Mouse (Mus musculus): Measurements from ENCODE around the gene Ermard. TPM values are rescaled to one million over a fixed set of nuclear protein-coding genes. Genes with fewer than 3 reads are reported as not detected.
"Not testable (repeated sequence)": the region's sequence is repeated elsewhere in the genome, so short reads cannot be mapped to it uniquely, and the experiment has no call there.

Ermard gene
- polyA plus RNA-seq, 1 experiment from 2014 or later = 79.6 TPM

DNA sequence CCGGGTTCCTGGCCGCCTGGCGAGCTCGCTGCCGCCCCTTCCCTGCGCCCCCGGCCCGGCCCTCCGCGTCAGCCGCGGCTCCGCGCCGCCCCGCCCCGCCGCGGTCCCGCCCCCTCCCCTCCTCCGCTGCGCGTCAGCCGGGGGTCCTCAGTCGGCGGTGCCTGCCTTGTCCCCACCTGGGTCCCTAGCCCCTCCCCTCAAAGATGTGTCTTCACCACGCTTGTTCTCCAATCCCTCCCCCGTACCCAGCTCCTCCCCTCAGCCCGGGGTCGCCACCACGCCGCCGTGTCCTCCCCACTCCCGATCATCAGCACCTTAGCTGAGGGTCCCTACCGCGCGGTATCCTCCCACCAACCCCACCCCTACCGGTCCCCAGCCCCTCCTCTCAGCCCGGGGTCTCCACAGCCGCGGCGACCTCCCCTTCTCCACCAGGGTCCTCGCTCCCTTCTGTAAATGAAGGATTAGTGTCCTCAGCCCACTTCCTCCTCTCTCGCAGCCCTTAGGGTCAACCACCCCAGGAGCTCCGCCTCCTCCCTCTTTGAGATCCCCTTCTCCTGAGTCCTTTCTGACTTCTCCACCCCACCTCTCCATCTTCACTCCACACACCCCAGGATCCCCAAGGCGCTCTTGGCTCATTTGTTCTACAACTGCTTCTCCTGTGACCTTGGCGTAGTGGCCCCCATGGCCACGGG, 16.4 kb upstream of the Ermard start:
- not testable (repeated sequence) for H3K27ac ChIP-seq (ENCODE audit: low read length); H3K4me3 ChIP-seq (ENCODE audit: low read length); H3K9ac ChIP-seq (replicated peaks; ENCODE audit: low read length); H3K36me3 ChIP-seq (ENCODE audit: insufficient read depth, low read length); H3K9me3 ChIP-seq (ENCODE audit: low read length); H3K4me1 ChIP-seq (ENCODE audit: insufficient read depth, low read length); H3K4me2 ChIP-seq (replicated peaks; ENCODE audit: low read depth, low read length); H3K27me3 ChIP-seq (ENCODE audit: insufficient read depth, low read length)
- ATAC-seq (ENCODE audit: low FRiP score, low TSS enrichment) = peak; percentile 89
- WGBS = no CpG with 5 or more reads among the region's 48 CpGs

DNA sequence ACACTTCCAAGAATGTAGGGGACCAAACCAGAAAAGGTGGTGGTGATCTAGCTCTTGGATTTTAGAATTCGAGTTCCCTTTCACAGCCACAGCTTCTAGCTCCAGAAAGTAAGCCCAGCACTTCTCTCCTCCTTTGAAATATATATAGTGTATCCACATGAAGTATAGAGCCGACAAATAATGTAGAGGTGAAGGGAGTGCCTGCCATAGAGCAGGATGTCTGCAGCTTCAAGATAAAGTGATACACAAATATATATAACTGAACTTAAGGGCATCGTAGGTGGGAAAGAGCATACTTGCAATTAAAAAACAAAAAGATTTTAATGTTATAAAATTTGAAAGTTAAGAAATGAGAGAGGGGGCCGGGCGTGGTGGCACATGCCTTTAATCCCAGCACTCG, 15.5 kb upstream of the Ermard start:
- not testable (repeated sequence) for H3K27me3 ChIP-seq (ENCODE audit: insufficient read depth, low read length); H3K4me2 ChIP-seq (replicated peaks; ENCODE audit: low read depth, low read length); H3K9me3 ChIP-seq (ENCODE audit: low read length); H3K4me3 ChIP-seq (ENCODE audit: low read length); H3K36me3 ChIP-seq (ENCODE audit: insufficient read depth, low read length); H3K9ac ChIP-seq (replicated peaks; ENCODE audit: low read length); H3K27ac ChIP-seq (ENCODE audit: low read length); ATAC-seq (ENCODE audit: low FRiP score, low TSS enrichment); H3K4me1 ChIP-seq (ENCODE audit: insufficient read depth, low read length)
- WGBS = no CpG with 5 or more reads among the region's 6 CpGs

DNA sequence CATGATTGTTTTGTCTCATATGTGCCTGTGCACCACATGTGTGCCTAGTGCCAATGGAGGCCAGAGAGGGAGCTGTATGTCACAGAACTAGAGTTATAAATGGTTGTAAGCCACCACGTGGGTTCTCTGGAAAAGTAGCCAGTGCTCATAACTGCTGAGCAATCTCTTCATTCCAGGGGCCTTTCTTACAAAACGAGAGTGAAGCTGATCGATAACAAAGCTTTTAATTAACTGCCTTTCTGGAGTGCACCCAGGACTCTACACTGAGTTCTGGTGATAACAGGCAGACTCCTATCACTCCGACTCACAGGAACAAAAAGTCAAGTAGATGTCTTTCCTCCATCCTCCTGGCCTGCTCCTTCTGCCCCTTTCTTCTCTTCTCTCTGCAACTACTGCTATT, 9.6 kb upstream of the Ermard start:
- H3K4me2 ChIP-seq (replicated peaks; ENCODE audit: low read depth, low read length); H3K27ac ChIP-seq (ENCODE audit: low read length); H3K27me3 ChIP-seq (ENCODE audit: insufficient read depth, low read length); H3K36me3 ChIP-seq (ENCODE audit: insufficient read depth, low read length); H3K4me1 ChIP-seq (ENCODE audit: insufficient read depth, low read length); H3K9me3 ChIP-seq (ENCODE audit: low read length); H3K9ac ChIP-seq (replicated peaks; ENCODE audit: low read length); H3K4me3 ChIP-seq (ENCODE audit: low read length); ATAC-seq (ENCODE audit: low FRiP score, low TSS enrichment): not testable (repeated sequence)
- WGBS = no CpG with 5 or more reads among the region's 4 CpGs

DNA sequence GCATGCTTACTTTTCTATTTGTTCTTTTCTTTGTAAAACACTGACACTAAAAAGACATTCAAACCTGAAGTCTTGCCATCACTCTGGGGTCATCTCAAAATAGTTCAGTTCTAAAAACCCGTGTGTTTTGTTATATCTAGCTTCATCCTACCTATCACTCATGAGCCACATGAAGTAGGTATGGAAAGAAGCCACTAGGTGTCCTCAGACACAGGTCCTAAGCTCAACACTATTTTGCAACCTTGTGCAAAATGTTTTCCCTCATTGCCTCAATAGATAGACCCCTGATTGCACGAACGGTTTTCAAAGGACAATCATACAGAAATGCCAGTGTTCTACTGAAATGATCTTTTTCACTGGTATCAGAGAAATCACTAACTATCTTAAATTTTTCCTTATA, 553 bp upstream of the Ermard start:
- not testable (repeated sequence) for H3K4me1 ChIP-seq (ENCODE audit: insufficient read depth, low read length); H3K9ac ChIP-seq (replicated peaks; ENCODE audit: low read length); H3K4me2 ChIP-seq (replicated peaks; ENCODE audit: low read depth, low read length); H3K9me3 ChIP-seq (ENCODE audit: low read length); H3K27me3 ChIP-seq (ENCODE audit: insufficient read depth, low read length); H3K27ac ChIP-seq (ENCODE audit: low read length); H3K36me3 ChIP-seq (ENCODE audit: insufficient read depth, low read length); H3K4me3 ChIP-seq (ENCODE audit: low read length); ATAC-seq (ENCODE audit: low FRiP score, low TSS enrichment)
- no CpG with 5 or more reads among the region's 3 CpGs for WGBS

DNA sequence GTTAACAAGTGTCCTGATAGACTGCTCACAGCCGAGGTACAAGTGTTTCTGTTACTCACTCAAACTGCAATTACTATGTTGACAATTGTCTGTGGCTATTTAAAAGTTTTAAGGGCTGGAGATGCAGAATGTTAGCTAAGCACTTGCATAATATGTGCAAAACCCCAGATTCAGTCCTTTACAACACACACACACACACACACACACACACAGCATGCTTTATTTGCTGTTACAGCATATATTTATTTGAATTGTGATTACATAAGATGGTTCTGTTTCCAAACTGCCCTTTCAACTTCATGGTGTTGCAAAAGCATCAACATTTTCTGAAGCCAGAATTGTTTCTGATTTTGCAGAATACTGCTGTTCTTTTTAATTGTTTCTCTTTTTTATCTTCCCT, 9.3 kb downstream of the Ermard start:
- H3K36me3 ChIP-seq (ENCODE audit: insufficient read depth, low read length); H3K9ac ChIP-seq (replicated peaks; ENCODE audit: low read length); H3K27me3 ChIP-seq (ENCODE audit: insufficient read depth, low read length); H3K9me3 ChIP-seq (ENCODE audit: low read length); H3K4me2 ChIP-seq (replicated peaks; ENCODE audit: low read depth, low read length); H3K4me1 ChIP-seq (ENCODE audit: insufficient read depth, low read length); ATAC-seq (ENCODE audit: low FRiP score, low TSS enrichment); H3K27ac ChIP-seq (ENCODE audit: low read length); H3K4me3 ChIP-seq (ENCODE audit: low read length): not testable (repeated sequence)
- WGBS = no CpG with 5 or more reads among the region's 1 CpGs

DNA sequence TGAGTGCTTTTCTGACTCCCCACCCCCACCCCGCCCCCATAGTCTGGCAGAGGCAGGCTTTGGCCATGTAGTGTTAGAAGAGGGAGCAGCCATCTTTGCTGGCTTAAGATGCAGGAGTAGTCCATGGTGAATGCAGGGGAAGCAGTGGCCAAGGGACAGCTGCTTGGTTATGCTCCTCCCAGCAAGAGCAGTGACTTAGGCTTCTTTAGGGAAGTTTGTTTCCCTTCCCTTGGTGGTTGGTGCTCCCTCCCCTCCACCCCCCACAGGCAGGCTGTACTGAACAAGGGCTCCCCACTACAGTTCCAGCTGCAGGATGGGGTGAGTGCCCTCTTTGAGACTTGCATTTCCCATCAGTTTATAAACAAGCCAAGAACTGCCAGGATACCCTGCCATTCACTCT, 11.8 kb downstream of the Ermard start:
- not testable (repeated sequence) for H3K27me3 ChIP-seq (ENCODE audit: insufficient read depth, low read length); H3K9ac ChIP-seq (replicated peaks; ENCODE audit: low read length); H3K27ac ChIP-seq (ENCODE audit: low read length); H3K36me3 ChIP-seq (ENCODE audit: insufficient read depth, low read length); H3K9me3 ChIP-seq (ENCODE audit: low read length); H3K4me2 ChIP-seq (replicated peaks; ENCODE audit: low read depth, low read length); ATAC-seq (ENCODE audit: low FRiP score, low TSS enrichment); H3K4me1 ChIP-seq (ENCODE audit: insufficient read depth, low read length); H3K4me3 ChIP-seq (ENCODE audit: low read length)
- 89% methylated on average over 1 of the region's 1 CpGs for WGBS

DNA sequence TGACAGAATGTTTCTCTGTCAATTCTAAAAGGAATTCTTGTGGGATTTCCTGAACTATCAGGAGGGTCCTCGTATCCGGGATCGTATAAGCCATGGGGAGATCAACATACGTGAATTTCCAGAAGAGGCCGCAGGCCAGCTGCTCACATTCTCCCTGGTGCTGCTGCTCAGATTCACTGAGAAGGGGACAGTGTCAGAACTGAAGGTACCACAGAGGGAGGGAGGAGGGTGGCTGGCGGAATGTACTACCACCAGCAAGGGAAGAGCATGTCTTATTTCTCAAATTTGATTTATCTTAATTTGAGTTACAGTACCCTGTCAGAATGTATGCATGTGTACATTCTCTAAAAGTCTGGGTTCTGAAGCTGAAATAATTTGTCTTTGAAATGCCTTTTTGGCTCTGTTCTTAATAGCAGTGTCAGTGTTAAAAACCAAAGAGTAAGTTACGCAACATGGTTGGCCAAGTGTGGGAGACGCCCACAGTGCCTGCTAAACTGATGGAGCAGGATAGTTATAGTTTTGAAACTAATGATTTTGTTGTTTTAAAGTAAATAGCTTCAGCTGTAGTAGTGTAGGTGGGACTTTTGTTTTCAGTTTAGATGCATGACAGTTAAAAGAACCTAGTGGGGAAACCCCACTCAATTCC, 12.3 kb downstream of the Ermard start:
- H3K4me2 ChIP-seq (replicated peaks; ENCODE audit: low read depth, low read length); H3K36me3 ChIP-seq (ENCODE audit: insufficient read depth, low read length); H3K4me1 ChIP-seq (ENCODE audit: insufficient read depth, low read length); H3K27ac ChIP-seq (ENCODE audit: low read length); H3K27me3 ChIP-seq (ENCODE audit: insufficient read depth, low read length); H3K9ac ChIP-seq (replicated peaks; ENCODE audit: low read length); H3K9me3 ChIP-seq (ENCODE audit: low read length); H3K4me3 ChIP-seq (ENCODE audit: low read length); ATAC-seq (ENCODE audit: low FRiP score, low TSS enrichment): not testable (repeated sequence)
- 96% methylated on average over 5 of the region's 8 CpGs for WGBS

DNA sequence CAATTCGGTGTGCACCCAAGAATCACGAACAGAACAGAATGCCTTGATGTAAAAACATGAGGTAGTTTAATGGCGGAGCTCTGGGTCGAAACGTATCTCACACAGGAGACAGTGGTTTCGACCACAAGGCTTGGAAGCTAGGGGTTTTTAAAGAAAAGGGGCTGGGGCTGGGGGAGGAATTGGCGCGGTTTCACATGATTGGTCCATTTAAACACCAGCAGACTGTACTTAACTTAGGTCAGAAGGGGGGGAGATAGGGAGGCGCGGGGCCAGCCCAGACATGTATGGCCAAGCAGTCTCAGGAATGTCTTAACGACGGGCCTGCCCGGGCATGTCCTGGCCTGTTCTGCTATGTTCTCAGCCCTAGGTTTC, 12.8 kb downstream of the Ermard start:
- not testable (repeated sequence) for H3K27ac ChIP-seq (ENCODE audit: low read length); H3K9me3 ChIP-seq (ENCODE audit: low read length); H3K4me3 ChIP-seq (ENCODE audit: low read length); ATAC-seq (ENCODE audit: low FRiP score, low TSS enrichment); H3K27me3 ChIP-seq (ENCODE audit: insufficient read depth, low read length); H3K4me1 ChIP-seq (ENCODE audit: insufficient read depth, low read length); H3K36me3 ChIP-seq (ENCODE audit: insufficient read depth, low read length); H3K9ac ChIP-seq (replicated peaks; ENCODE audit: low read length); H3K4me2 ChIP-seq (replicated peaks; ENCODE audit: low read depth, low read length)
- WGBS = 87% methylated on average over 10 of the region's 13 CpGs

DNA sequence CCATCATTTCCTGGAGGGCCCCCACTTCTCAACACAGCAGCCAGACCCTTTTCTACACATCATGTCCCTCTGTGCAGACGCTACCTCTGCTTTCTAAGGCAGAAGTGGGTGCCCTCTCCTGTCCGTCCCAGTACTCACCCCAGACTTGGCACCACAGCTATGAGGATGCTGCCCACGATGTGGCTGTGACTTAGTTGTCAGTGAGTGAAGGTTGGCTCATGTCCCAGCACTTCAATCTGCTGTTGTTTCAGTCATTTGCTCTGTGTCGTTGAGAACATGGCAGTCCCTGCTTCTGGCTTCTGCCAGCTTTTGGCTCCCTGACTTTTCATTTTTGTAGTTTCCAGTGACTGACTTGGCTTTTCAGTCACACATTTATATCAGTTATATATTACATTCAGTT, 14.9 kb downstream of the Ermard start:
- peaks cover 24% of the 10 kb centered on the region; the same call in 1 of the 2 replicates for H3K36me3 ChIP-seq (ENCODE audit: insufficient read depth, low read length)

DNA sequence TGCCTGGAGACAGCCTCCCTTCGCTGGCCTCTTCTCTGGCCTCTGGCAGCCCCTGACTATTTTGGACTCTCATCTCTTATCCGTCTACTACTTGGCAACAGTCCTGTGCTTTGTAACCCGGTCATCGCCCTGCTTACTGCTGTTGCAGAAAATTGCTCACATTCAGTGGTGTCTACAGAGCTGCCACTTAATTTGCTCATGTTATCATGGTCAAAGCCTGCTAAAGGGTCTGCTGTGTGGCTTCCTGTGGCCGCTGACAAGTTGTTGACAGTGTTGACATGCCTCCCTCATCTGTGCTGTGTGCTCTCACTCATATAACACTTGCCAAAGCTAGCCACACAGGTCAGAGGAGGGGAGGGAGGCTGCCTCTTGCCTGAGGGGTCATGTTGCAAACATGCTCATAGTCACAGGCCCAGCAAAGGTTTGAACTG, 17.2 kb downstream of the Ermard start:
- WGBS = 82% methylated on average over 5 of the region's 5 CpGs
- no peak for ATAC-seq (ENCODE audit: low FRiP score, low TSS enrichment)

More for the DNA sequence above, 14.9 kb downstream of the Ermard start:
- H3K4me1 ChIP-seq (ENCODE audit: insufficient read depth, low read length) = no peaks in the 10 kb centered on the region
- H3K9ac ChIP-seq (replicated peaks; ENCODE audit: low read length) = no peak overlapping the region
- H3K4me3 ChIP-seq (ENCODE audit: low read length) = no peak overlapping the region
- H3K4me2 ChIP-seq (replicated peaks; ENCODE audit: low read depth, low read length) = no peak overlapping the region
- no peak overlapping the region for H3K27ac ChIP-seq (ENCODE audit: low read length)
- WGBS = 85% methylated on average over 4 of the region's 4 CpGs
- H3K9me3 ChIP-seq (ENCODE audit: low read length) = no peaks in the 10 kb centered on the region
- no peaks in the 10 kb centered on the region for H3K27me3 ChIP-seq (ENCODE audit: insufficient read depth, low read length)
- ATAC-seq (ENCODE audit: low FRiP score, low TSS enrichment) = no peak

More for the DNA sequence above, 17.2 kb downstream of the Ermard start:
- no peak overlapping the region for H3K4me3 ChIP-seq (ENCODE audit: low read length)
- no peaks in the 10 kb centered on the region for H3K27me3 ChIP-seq (ENCODE audit: insufficient read depth, low read length)
- no peak overlapping the region for H3K9ac ChIP-seq (replicated peaks; ENCODE audit: low read length)
- no peak overlapping the region for H3K27ac ChIP-seq (ENCODE audit: low read length)
- no peaks in the 10 kb centered on the region for H3K9me3 ChIP-seq (ENCODE audit: low read length)
- no peaks in the 10 kb centered on the region for H3K4me1 ChIP-seq (ENCODE audit: insufficient read depth, low read length)
- no peak overlapping the region for H3K4me2 ChIP-seq (replicated peaks; ENCODE audit: low read depth, low read length)
- H3K36me3 ChIP-seq (ENCODE audit: insufficient read depth, low read length) = peaks cover 32% of the 10 kb centered on the region
